Mouse (Mus musculus) gastrocnemius, postnatal 25 days (tissue): ENCODE results near the gene Tnnt3. TPM values are rescaled to one million over a fixed set of nuclear protein-coding genes. Genes with fewer than 3 reads are reported as not detected.

Experiments
- DNase-seq: peaks from one replicate; pipeline ENCODE4 v3.0.0; 2022
- total RNA-seq, 2 experiments: library from RNA; stranded (reverse); gene quantifications; 1 replicate in 1 of 2; 2 replicates in 1 of 2; pipeline ENCODE4 v1.2.3; 2021

Tnnt3 gene
- total RNA-seq, 2 experiments from 2014 or later: 28,170 to 31,317 TPM

DNA sequence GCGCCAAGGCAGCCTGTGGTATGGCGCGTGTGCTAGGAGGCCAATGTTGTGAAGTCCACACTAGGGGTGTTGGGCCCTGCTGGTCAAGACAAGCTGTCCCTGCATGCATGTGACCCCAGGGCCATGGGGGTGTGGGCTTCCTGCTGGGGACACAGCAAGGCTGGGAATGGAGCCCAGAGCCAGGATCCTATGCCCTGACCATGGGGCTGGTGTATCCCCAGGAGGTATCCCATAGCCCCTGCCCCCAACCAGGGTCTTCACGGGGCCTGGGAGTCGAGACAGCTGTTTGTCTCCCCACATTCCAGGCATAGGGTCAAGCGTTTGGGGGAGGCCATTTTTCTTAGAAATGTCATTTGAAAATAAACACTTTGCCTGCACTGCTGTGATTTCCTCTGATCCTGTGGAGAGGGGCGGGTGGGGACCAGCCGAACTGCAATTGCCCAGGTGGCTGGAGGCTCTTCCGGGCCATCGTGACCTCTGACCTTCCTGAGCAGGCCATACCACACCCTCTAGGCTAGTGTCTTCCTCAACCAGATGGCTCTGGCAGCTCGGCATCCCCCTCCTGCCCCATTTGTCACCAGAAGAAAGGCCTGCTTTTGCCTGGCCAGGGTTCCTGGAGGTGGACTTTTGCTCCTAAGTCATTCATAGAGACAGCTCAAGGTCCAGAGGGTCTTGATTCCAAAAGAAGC lies 66.5 kb downstream of the Tnnt3 start:
- no peak for DNase-seq

Other genes with a start within 250 kb of the Tnnt3 start
- gene Gm2431, start 240.5 kb upstream of the Tnnt3 start, total RNA-seq: not detected
- gene Gm4559, start 224.5 kb upstream of the Tnnt3 start, total RNA-seq: not detected
- not detected for gene Krtap5-1, start 201.7 kb upstream of the Tnnt3 start, total RNA-seq
- gene Krtap5-4, start 195.3 kb upstream of the Tnnt3 start, total RNA-seq: not detected
- gene Ifitm10, start 125.1 kb upstream of the Tnnt3 start, total RNA-seq: 1 to 10 TPM; 3.3 to 4.2 TPM
- gene Gm49369, start 116.2 kb upstream of the Tnnt3 start, total RNA-seq: 1 to 10 TPM; 4.0 to 5.6 TPM
- 100 to 1,000 TPM; 317 to 434 TPM for gene Ctsd, start 110.8 kb upstream of the Tnnt3 start, total RNA-seq
- gene Syt8, start 64.0 kb upstream of the Tnnt3 start, total RNA-seq: not detected
- over 10,000 TPM; 16,193 to 17,938 TPM for gene Tnni2, start 57.0 kb upstream of the Tnnt3 start, total RNA-seq
- gene Lsp1, start 38.0 kb upstream of the Tnnt3 start, total RNA-seq: 10 to 100 TPM; 43.2 to 60.3 TPM
- gene Mrpl23, start 33.9 kb downstream of the Tnnt3 start, total RNA-seq: 10 to 100 TPM in 1 of 2 experiments, 1 to 10 TPM in 1; 8.6 to 18.3 TPM
- gene Igf2, start 168.0 kb downstream of the Tnnt3 start, total RNA-seq: 100 to 1,000 TPM; 251 to 313 TPM
- gene Gm49394, start 171.1 kb downstream of the Tnnt3 start, total RNA-seq: under 1 TPM in 1 of 2 experiments, not detected in 1; 0.08 TPM
- not detected for gene Ins2, start 244.5 kb downstream of the Tnnt3 start, total RNA-seq